Mouse (Mus musculus) lung, postnatal 14 days (tissue): Measurements from ENCODE around the gene Zscan4d.
"Not testable (repeated sequence)": the region's sequence is repeated elsewhere in the genome, so short reads cannot be mapped to it uniquely, and the experiment has no call there.

Experiments used
- DNase-seq: peaks from one replicate; pipeline ENCODE4 v3.0.0; 2021

Zscan4d gene

DNA sequence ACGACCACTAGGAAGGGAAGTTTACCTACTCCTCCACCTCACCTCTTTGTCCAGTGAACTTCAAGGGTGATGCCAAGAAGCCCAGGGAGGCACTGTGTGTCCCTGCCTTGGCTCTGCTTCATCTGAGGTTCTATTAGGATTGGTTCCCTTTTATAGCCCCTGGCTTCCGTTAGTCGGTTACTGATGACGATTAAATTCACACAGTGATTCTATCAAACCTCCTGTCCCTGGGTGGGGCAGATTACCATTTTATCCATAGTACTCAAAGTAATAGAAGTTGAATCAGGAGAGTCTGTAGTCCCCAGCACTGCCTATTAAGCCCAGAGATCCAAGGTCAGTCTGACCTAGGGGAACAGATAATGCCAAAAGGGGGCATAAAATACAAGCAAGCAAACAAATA is at the start of gene Zscan4d:
TSS of gene Zscan4d (minus strand) at position 101 of the 400 bp plus-strand sequence.
- DNase-seq, result not testable (repeated sequence)

GRCm38 (mm10) chr7:11158036-11158435 is 7.9 kb downstream of the Zscan4d start:
- not testable (repeated sequence) for DNase-seq
